Mouse (Mus musculus) thymus, adult 18-20 months (tissue): ENCODE results near the gene Grpel1.
A peak's percentile ranks its signal among the peaks of the same experiment; 100 is the strongest.

Experiments used
- DNase-seq, 2 experiments: peaks; one replicate each; pipeline ENCODE4 v3.0.0; 2022; ENCODE audit warnings: mixed read lengths in 2 of 2

The Grpel1 gene

GRCm38 (mm10) chr5:36464709-36465661 lies at the start of gene Grpel1:
Gene Grpel1, plus strand, starts transcription at chr5:36464998.
- DNase-seq, result peak; percentile 98 to 99

- no peak for DNase-seq
Observed at GRCm38 (mm10) chr5:36419861-36420260, 44.9 kb upstream of the Grpel1 start.

DNA sequence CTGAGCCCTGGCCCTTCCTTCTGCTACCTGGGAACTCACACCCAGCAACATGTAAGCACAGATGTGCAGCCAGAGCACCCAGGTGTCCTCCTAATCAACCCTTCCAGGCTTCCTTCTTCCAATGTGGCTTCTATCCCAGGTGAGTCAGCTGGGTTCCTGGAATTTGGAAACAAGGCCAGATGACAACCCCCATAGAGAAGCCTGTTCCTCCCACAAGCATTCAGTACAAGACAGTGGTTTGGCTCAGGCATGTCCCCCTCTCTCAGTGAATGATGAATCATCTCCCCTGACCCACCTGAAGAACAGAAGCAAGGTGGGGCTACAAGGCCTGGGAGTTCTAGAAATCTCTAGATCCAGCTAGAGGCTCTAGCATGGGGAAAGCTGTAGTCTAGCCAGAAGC lies 42.1 kb upstream of the Grpel1 start:
- no peak for DNase-seq

GRCm38 (mm10) chr5:36424676-36425075 lies 40.1 kb upstream of the Grpel1 start:
- no peak for DNase-seq

DNA sequence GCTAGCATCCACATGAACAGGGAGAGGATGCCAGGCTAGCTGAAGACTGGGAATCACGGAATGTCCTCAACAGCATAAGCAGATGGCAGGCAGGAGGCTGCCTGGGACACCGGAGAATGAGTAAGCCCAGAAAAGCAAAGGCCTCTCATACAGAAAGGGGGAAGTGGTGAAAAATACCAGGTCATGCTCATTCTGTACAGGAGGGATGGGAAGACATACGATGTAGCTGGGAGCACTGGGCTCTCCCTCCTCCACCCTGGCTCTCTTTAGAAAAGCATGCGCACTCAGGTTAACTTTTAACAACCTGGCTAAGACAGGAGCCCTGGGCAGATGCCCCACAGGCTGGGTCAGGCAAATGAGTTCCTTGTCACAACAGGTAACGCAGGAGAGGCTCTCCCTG lies 38.4 kb upstream of the Grpel1 start:
- no peak for DNase-seq

DNA sequence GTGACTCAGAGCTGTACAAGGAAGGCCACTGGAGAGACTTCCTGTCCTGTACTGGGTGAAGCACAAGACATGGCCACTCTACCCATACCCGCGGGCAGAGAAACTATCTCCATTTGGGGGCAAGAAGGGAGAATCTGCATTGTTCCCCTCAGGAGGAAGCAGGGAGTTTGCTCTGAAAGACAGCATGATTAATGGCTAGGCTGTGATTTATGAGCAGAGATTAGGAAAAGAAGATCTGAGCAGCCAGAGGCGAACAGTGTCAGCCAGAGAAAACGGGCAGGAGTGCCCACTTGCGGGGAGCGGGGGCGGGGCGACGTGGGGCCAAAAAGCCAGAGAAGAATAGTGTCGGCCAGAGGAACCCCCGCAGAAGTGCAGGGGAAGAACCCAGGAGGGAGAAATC lies 37.0 kb upstream of the Grpel1 start:
- no peak for DNase-seq

DNA sequence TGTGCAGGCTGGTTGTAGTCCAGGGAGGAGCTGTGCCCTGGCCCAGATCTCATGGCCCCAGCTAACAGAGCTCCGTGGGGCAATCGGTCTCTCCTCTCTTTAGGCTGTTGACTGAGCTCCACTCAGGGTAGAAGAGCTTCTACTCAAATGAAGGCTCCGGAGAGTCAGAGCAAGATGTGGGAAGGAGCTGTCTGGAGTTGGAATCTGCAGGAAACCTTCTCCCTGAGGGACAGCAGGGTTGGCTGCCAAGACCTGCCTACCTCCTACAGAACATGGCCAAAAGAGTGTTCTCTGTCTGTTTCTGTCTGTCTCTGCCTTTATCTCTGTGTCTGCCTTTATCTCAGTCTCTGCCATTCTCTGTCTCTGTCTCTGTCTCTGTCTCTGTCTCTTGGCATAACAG lies 35.2 kb upstream of the Grpel1 start:
- no peak for DNase-seq

DNA sequence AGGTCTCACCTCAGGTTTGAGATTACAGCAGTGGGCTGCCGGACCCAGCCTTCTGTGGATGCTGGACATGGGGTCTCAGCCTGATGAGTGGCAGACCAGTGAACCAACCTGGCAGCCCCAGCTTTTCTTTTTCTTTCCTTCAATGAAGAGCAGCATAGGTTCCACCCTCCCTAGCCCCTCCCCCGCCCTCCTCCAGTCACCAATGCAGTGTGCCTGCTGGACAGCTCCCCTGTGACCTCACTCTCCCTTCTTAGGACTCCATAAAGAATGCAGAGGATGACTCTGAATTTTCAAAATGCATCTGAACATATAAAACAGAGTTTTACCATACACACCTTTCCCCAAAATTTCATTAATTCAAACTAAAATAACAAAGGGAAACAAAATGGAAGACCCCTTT lies 33.1 kb upstream of the Grpel1 start:
- DNase-seq, result no peak

DNA sequence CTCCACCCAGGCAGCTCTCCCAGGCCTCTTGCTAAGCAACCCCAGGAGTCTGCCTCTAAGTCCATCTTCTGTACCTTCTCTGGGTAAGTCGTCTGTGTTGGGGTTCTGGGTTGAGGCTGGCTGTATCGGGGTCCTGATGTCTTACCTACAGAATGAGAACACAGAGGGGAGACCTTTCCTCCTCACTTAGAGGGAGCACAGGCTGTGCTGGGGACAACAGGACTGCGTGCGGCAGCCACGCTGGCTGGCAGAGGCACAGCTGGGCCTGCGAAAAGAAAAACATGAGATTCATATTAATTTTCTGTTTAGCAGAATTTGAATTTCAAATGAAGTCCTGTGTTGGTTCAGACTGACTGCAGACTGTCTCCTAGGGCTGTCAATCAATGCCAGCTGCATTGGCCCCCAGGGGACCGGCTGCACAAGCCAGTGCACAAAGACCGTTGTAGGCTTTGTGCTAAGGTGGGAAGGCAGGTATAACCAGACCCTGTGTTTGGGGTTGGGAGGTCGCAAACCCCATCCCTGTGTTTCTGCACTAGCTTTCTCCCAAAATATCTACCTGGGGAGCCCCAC lies 30.3 kb upstream of the Grpel1 start:
- DNase-seq, result no peak

DNA sequence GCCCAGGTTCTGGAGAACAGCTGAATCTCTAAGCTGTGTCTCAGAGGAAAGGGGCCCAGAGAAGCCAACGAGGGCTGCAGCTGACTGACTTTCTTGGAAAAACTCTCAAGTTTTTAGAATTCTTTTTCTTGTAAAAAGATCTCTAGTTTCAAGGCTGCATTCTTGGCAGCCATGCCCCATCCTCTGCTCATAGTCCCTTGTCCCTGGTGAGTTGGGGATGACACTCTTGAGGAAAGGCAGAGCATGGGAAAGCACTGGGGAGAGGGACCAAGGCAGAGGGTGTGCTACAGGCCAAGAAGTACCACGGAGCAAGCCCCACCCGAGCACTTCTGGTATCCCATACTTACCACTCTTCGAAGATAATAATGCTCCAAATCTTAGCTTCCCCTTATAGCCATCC lies 27.9 kb upstream of the Grpel1 start:
- no peak for DNase-seq

GRCm38 (mm10) chr5:36440741-36441140 lies 24.1 kb upstream of the Grpel1 start:
- DNase-seq, result no peak

DNA sequence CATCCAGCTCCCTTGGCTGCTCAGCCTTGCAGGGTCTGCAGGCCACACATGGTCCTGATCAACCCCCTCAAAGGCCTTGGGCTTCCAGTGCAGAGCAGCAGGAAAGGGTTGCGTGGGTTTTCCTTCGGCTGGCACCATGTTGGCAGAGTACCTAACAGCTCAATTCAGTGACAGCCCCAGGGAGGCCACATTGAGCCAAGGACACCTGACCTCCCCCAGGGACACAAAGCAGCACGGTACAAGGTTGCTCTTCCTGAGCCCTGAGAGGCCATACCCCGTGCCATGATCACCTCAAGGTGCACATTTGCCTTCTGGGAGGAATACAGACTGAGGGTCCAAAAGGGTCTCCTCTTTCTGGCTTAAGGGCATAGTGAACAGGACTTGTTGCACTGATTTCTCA lies 20.2 kb upstream of the Grpel1 start:
- no peak for DNase-seq

- DNase-seq, result no peak
Observed at GRCm38 (mm10) chr5:36445028-36445427, 19.8 kb upstream of the Grpel1 start.

DNA sequence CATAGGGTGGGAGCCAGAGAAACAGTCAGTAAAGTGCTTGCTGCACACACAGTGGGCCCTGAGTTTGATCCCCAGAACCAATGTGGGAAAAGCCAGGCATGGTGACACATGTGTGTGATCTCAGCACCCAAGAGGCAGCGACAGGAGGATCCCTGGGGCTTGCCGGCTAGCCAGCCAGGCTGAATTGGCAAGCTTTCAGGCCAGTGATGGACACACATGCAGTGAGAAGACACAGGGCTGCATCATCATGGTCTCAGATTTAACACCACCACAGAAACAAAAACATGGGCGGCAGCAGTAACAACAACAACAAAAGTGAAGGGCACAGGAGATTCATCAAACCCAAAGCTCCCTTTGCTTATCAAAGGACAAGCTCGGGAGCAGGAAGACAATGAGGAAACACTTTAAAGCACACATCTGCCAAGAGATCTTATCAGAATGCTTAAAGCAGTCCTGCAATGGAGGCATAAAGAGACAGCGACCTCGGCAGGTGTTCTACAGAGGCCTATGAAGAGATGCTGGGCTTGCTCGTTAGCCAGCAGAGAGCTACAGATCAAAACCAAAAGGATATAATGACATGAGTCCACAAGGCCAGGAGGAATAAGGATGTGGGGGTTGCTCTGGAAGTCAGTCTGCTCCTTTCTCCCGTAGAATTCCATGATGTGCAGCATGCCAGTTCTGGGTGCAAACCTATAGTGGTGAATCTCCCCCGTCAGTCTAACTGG lies 18.5 kb upstream of the Grpel1 start:
- DNase-seq, result peak in 1 of 2 experiments; percentile 40

DNA sequence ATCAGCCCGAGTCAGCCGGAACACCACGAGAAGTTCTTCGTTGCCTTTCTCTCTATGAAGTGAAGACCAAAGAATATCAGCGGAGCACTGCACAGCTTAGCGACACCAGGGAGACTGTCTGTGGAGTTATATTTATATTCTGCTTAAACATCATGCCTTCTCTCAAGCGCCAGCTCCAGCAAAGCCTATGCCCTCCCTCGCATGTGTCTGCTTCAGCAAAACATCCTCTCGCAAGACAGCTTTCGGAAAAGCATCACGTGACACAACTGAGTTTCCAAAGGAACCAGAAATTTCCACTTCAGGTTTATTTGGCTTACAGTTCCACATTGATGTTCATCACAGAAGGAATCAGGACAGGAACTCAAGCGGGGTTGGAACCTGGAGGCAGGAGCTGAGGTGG lies 16.9 kb upstream of the Grpel1 start:
- no peak for DNase-seq

DNA sequence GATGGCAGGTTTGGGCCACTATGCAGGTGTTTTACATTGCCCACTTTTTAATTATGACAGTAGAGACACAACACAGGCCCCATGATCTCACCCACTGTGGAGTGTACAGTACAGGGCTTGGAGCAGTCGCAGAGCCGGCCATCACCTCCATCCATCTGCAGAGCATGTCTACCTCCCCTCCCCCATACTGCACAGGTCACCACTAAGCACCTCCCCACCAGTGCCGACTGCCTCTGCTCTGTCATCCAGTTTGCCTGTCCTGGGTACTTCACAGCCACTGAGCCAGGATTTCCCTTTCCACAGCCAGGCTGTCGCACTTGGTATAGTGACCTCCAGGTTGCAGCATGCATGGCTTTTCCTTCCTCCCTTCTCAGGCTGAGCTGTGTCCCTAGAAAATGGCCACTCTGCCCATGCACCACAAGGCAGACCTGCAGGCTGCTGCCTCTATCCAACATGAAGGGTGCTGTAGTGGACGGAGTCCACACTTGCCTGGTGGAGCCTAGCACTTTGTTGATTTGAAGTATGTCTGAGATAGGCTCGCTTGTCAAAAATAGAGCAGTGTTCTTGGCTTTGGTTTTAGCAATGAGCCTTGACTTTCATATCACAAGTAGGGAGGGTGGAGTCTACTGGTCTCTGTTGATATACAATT lies 15.0 kb upstream of the Grpel1 start:
- DNase-seq, result no peak

DNA sequence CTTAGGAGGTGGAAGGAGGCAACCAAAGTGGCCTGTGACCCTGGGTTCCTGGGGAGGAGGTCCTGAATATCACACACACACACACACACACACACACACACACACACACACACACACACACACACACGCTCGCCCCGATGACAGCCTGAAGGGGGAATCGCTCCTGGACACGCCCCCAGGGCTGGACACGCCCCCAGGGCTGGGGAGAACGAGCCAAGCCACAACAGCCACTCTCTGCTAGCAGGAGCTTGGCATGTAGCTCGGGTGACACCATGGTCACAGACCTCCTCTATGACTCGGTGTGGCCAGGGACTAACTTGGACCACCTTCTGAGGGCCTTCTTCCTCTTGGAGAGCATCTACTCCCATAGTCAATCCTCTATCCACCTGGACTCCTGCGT lies 13.7 kb upstream of the Grpel1 start:
- DNase-seq, result no peak

- no peak for DNase-seq
Observed at GRCm38 (mm10) chr5:36451872-36452389, 12.9 kb upstream of the Grpel1 start.

GRCm38 (mm10) chr5:36452821-36453220 lies 12.0 kb upstream of the Grpel1 start:
- DNase-seq, result no peak

DNA sequence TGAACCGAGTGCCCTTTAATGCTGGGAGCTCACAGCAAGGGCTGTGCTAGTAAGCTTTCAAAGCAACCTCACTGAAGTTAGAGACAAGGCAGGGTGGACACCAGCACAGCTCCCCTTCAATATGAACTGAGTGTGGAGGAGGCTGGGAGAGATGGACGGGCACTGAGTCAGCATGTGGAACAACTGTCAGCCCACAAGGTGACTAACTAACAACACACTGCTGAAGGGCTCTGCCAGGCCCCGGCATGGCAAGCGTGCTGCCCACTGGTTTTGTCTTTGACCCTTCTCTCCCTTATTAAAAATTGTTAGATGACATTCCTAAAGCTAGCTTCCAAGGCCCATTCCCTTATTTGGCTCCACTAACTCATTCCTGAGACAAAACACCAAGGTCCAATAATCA lies 7.1 kb upstream of the Grpel1 start:
- no peak for DNase-seq

GRCm38 (mm10) chr5:36458926-36459325 lies 5.9 kb upstream of the Grpel1 start:
- DNase-seq, result no peak

GRCm38 (mm10) chr5:36460712-36461111 lies 4.1 kb upstream of the Grpel1 start:
- no peak for DNase-seq

- DNase-seq, result no peak
Observed at GRCm38 (mm10) chr5:36461231-36461630, 3.6 kb upstream of the Grpel1 start.
